Mouse (Mus musculus) CH12.LX (cell line): ENCODE measurements at regions not wholly inside any gene's neighbourhood (a gene's known extent, or its start where the extent isn't known, plus 50 kb on each side); places are given as distances from the start of the nearest gene placed in this dataset.
"Not testable (repeated sequence)": the region's sequence is repeated elsewhere in the genome, so short reads cannot be mapped to it uniquely, and the experiment has no call there.

Source experiments
- DNase-seq: peaks from one replicate; pipeline ENCODE4 v3.0.0-alpha.2; 2013; ENCODE audit errors: extremely low read depth
- H3K27ac ChIP-seq: 2 replicates; pipeline ENCODE4 v1.5.1; 2012; ENCODE audit warnings: low read depth, mild to moderate bottlenecking, control low read depth, moderate library complexity; ENCODE audit not compliant: insufficient read depth
- H3K27me3 ChIP-seq: replicated peaks from 2 replicates; pipeline ENCODE3; 2012; ENCODE audit warnings: inconsistent platforms
- H3K36me3 ChIP-seq, 2 experiments: replicated peaks in 1 of 2; 2 replicates each; pipeline versions ENCODE3 to v1.6.1; 2012; ENCODE audit warnings: inconsistent platforms in 1 of 2, low read length in 1 of 2, mild to moderate bottlenecking in 1 of 2, mixed read lengths in 1 of 2, moderate library complexity in 1 of 2; ENCODE audit not compliant: control insufficient read depth in 1 of 2, insufficient read depth in 1 of 2
- H3K4me1 ChIP-seq, 2 experiments: 2 replicates each; pipeline ENCODE4 v1.6.1; 2012; ENCODE audit warnings: inconsistent platforms in 1 of 2, moderate library complexity in 1 of 2; ENCODE audit not compliant: insufficient read depth in 2 of 2, control insufficient read depth in 1 of 2
- H3K4me2 ChIP-seq: 2 replicates; pipeline ENCODE4 v1.6.1; 2012; ENCODE audit warnings: low read depth, mild to moderate bottlenecking, control low read depth; ENCODE audit not compliant: poor library complexity, insufficient read depth, severe bottlenecking
- H3K4me3 ChIP-seq, 3 experiments: fragments of 150-350 bp in 1 of 3; sonication (generic) in 1 of 3; replicated peaks in 1 of 3; 2 replicates each; pipeline versions ENCODE3 to v1.5.1; 2011 to 2012; ENCODE audit warnings: low read depth in 2 of 3, low read length in 2 of 3, mild to moderate bottlenecking in 2 of 3, moderate library complexity in 2 of 3, control low read depth in 1 of 3, improper control_type of control experiment in 1 of 3, inconsistent platforms in 1 of 3, mixed read lengths in 1 of 3; ENCODE audit not compliant: poor library complexity in 1 of 3
- H3K79me2 ChIP-seq: replicated peaks from 2 replicates; pipeline ENCODE4 v1.6.1; 2012; ENCODE audit warnings: mild to moderate bottlenecking, moderate library complexity; ENCODE audit not compliant: control insufficient read depth, poor library complexity, insufficient read depth, severe bottlenecking; ENCODE audit errors: extremely low read depth
- H3K9ac ChIP-seq: 2 replicates; pipeline ENCODE4 v1.6.1; 2012; ENCODE audit warnings: low read depth, mild to moderate bottlenecking, control low read depth, moderate library complexity; ENCODE audit not compliant: insufficient read depth
- H3K9me3 ChIP-seq: replicated peaks from 2 replicates; pipeline ENCODE3; 2012; ENCODE audit warnings: low read length, inconsistent platforms, mixed read lengths
- BHLHE40 ChIP-seq: IDR thresholded peaks from 2 replicates; pipeline ENCODE4 v1.6.1; 2011; ENCODE audit warnings: mild to moderate bottlenecking, low read depth, low read length, improper control_type of control experiment
- CHD1 ChIP-seq: IDR thresholded peaks from 2 replicates; pipeline ENCODE4 v1.6.1; 2012; ENCODE audit warnings: low read depth, low read length, improper control_type of control experiment, inconsistent platforms
- CTCF ChIP-seq, 2 experiments: IDR thresholded peaks in 1 of 2; conservative IDR thresholded peaks in 1 of 2; 2 replicates each; pipeline ENCODE4 v1.5.1; 2011 to 2012; ENCODE audit warnings: low read depth in 2 of 2, low read length in 2 of 2, improper control_type of control experiment in 1 of 2, inconsistent platforms in 1 of 2, mild to moderate bottlenecking in 1 of 2, moderate library complexity in 1 of 2
- ELF1 ChIP-seq: IDR thresholded peaks from 2 replicates; pipeline ENCODE4 v1.6.1; 2014; ENCODE audit warnings: low read depth, mild to moderate bottlenecking, inconsistent platforms, low read length, improper control_type of control experiment
- EP300 ChIP-seq: IDR thresholded peaks from 2 replicates; pipeline ENCODE4 v1.6.1; 2011; ENCODE audit warnings: low read length, improper control_type of control experiment
- HCFC1 ChIP-seq: IDR thresholded peaks from 2 replicates; pipeline ENCODE4 v1.6.1; 2012; ENCODE audit warnings: low read depth, mild to moderate bottlenecking, inconsistent platforms, low read length, improper control_type of control experiment
- IRF4 ChIP-seq: IDR thresholded peaks from 2 replicates; pipeline ENCODE4 v1.6.1; 2014; ENCODE audit warnings: low read depth, mild to moderate bottlenecking, inconsistent platforms, low read length, improper control_type of control experiment
- JUN ChIP-seq: IDR thresholded peaks from 2 replicates; pipeline ENCODE4 v1.6.1; 2011; ENCODE audit warnings: low read depth, mild to moderate bottlenecking, low read length, improper control_type of control experiment, moderate library complexity; ENCODE audit not compliant: insufficient read depth
- JUND ChIP-seq: conservative IDR thresholded peaks from 2 replicates; pipeline ENCODE4 v1.6.1; 2011; ENCODE audit warnings: low read depth, low read length, improper control_type of control experiment
- MAFK ChIP-seq: IDR thresholded peaks from 2 replicates; pipeline ENCODE4 v1.6.1; 2011; ENCODE audit warnings: low read length, improper control_type of control experiment; ENCODE audit not compliant: insufficient replicate concordance
- NRF1 ChIP-seq: IDR thresholded peaks from 2 replicates; pipeline ENCODE4 v1.6.1; 2014; ENCODE audit warnings: low read depth, mild to moderate bottlenecking, inconsistent platforms, low read length, improper control_type of control experiment, moderate library complexity
- POLR2A ChIP-seq: IDR thresholded peaks from 2 replicates; pipeline ENCODE4 v1.6.1; 2011; ENCODE audit warnings: low read depth, mild to moderate bottlenecking, improper control_type of control experiment, low read length
- RCOR1 ChIP-seq: conservative IDR thresholded peaks from 2 replicates; pipeline ENCODE4 v1.6.1; 2012; ENCODE audit warnings: low read depth, mild to moderate bottlenecking, inconsistent platforms, low read length, improper control_type of control experiment
- TBP ChIP-seq: conservative IDR thresholded peaks from 2 replicates; pipeline ENCODE4 v1.6.1; 2011; ENCODE audit warnings: low read depth, low read length, improper control_type of control experiment
- TCF12 ChIP-seq: IDR thresholded peaks from 2 replicates; pipeline ENCODE4 v1.6.1; 2014; ENCODE audit warnings: low read depth, mild to moderate bottlenecking, inconsistent platforms, low read length, improper control_type of control experiment
- UBTF ChIP-seq: IDR thresholded peaks from 2 replicates; pipeline ENCODE4 v1.6.1; 2012; ENCODE audit warnings: low read depth, mild to moderate bottlenecking, inconsistent platforms, low read length, improper control_type of control experiment, moderate library complexity
- USF1 ChIP-seq: IDR thresholded peaks from 2 replicates; pipeline ENCODE4 v1.6.1; 2014; ENCODE audit warnings: low read depth, mild to moderate bottlenecking, inconsistent platforms, low read length, improper control_type of control experiment
- USF2 ChIP-seq: conservative IDR thresholded peaks from 2 replicates; pipeline ENCODE4 v1.6.1; 2011; ENCODE audit warnings: low read depth, low read length, improper control_type of control experiment
- ZC3H11A ChIP-seq: IDR thresholded peaks from 2 replicates; pipeline ENCODE4 v1.6.1; 2012; ENCODE audit warnings: low read depth, mild to moderate bottlenecking, inconsistent platforms, low read length, improper control_type of control experiment
- ZKSCAN1 ChIP-seq: IDR thresholded peaks from 2 replicates; pipeline ENCODE4 v1.6.1; 2012; ENCODE audit warnings: low read depth, inconsistent platforms, low read length, improper control_type of control experiment, borderline replicate concordance
- ZMIZ1 ChIP-seq: IDR thresholded peaks from 2 replicates; pipeline ENCODE4 v1.6.1; 2012; ENCODE audit warnings: low read depth, mild to moderate bottlenecking, inconsistent platforms, low read length, improper control_type of control experiment
- ZNF384 ChIP-seq: IDR thresholded peaks from 2 replicates; pipeline ENCODE4 v1.6.1; 2012; ENCODE audit warnings: low read depth, low read length, improper control_type of control experiment, inconsistent platforms
- dilution Hi-C: fragments of 300-500 bp; cut with MboI; formaldehyde crosslinking; loops from 2 replicates; pipeline ENCODE4 v1.14.3; 2020; ENCODE audit warnings: low sequenced_read_pairs; ENCODE audit not compliant: extremely low pct_unique_long_range_greater_than_20kb, extremely low pct_ligation_motif_present
- in situ Hi-C: fragments of 300-500 bp; cut with MboI; formaldehyde crosslinking; loops from 3 replicates; pipeline ENCODE4 v1.14.3; 2019; ENCODE audit warnings: low sequenced_read_pairs, low pct_ligation_motif_present, low pct_unique_long_range_greater_than_20kb, mixed read lengths

DNA sequence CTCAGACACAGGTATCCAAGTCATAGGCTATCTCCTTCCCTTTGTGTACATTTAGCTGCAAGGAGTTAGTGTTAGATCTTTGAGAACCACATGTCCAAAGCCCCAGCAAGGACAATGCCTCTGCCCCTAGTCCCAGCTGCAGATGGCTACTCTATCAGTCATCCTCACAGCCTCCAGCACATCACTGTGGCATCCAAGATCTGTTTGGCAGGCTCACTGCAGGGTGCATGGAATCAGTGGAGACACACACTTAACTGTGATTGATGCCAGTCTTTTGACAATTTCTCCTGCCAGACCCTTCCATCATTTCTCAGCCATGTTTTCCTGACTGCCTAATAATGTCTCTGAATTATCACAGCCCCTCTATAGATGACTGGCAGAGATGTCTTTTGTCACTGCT lies 121.0 kb upstream of the Pcsk5 start:
- Histone ChIP-seq H3K9me3 (no peaks in the 10 kb centered on the region), H3K4me1 (no peaks in the 10 kb centered on the region), H3K4me2 (no peak overlapping the region), H3K9ac (no peak overlapping the region), H3K36me3 (no peaks in the 10 kb centered on the region), H3K27ac (no peak overlapping the region), H3K4me3 (no peak overlapping the region), H3K27me3 (no peaks in the 10 kb centered on the region), H3K79me2 (no peaks in the 10 kb centered on the region)
- TF ChIP-seq BHLHE40: no peak
- no peak for TF ChIP-seq TCF12
- TF ChIP-seq JUND: no peak
- TF ChIP-seq ZC3H11A: no peak
- no peak for TF ChIP-seq HCFC1
- TF ChIP-seq ZNF384: no peak
- no peak for TF ChIP-seq MAFK
- no peak for TF ChIP-seq USF1
- TF ChIP-seq IRF4: no peak
- TF ChIP-seq CHD1: no peak
- no peak for TF ChIP-seq TBP
- TF ChIP-seq USF2: no peak
- no peak for TF ChIP-seq POLR2A
- no peak for TF ChIP-seq JUN
- TF ChIP-seq NRF1: no peak
- no peak for TF ChIP-seq ZMIZ1
- no peak for TF ChIP-seq UBTF
- in situ Hi-C loops: no loop called here
- dilution Hi-C loops: no loop called here
- no peak for DNase-seq

GRCm38 (mm10) chr19:17932665-17933064 lies 95.2 kb upstream of the Pcsk5 start:
- in situ Hi-C loops (no loop called here), dilution Hi-C loops (no loop called here)
- no peak for DNase-seq
- Histone ChIP-seq H3K36me3 (no peaks in the 10 kb centered on the region), H3K27ac (no peak overlapping the region), H3K9me3 (no peaks in the 10 kb centered on the region), H3K79me2 (no peaks in the 10 kb centered on the region), H3K9ac (no peak overlapping the region)
- TF ChIP-seq CTCF (conservative IDR thresholded peaks at IDR 0.05 in 1 of 2, IDR thresholded peaks at IDR 0.05 in 1 of 2; ENCODE audit: low read depth in 2 of 2, low read length in 2 of 2) (no peak), ZKSCAN1 (no peak), ELF1 (no peak), USF2 (no peak), EP300 (no peak), RCOR1 (no peak)
- TF ChIP-seq, all 38 proteins: peak for 0
- no peak overlapping the region for H3K4me2 ChIP-seq
- no peaks in the 10 kb centered on the region for H3K27me3 ChIP-seq
- H3K4me1 ChIP-seq: no peaks in the 10 kb centered on the region
- H3K4me3 ChIP-seq: no peak overlapping the region

DNA sequence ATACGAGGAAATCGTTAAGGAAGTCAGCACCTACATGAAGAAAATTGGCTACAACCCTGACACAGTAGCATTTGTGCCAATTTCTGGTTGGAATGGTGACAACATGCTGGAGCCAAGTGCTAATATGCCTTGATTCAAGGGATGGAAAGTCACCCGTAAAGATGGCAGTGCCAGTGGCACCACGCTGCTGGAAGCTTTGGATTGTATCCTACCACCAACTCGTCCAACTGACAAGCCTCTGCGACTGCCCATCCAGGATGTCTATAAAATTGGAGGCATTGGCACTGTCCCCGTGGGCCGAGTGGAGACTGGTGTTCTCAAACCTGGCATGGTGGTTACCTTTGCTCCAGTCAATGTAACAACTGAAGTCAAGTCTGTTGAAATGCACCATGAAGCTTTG lies 89.7 kb upstream of the Pcsk5 start:
- H3K4me2 ChIP-seq, H3K36me3 ChIP-seq, H3K27ac ChIP-seq, H3K4me1 ChIP-seq, DNase-seq, dilution Hi-C loops, H3K79me2 ChIP-seq, in situ Hi-C loops, H3K9me3 ChIP-seq, H3K9ac ChIP-seq, H3K27me3 ChIP-seq, H3K4me3 ChIP-seq: not testable (repeated sequence)
